ENCODE assay signal across 8 mouse cellular contexts in genomic region chr2:165883006-165883405, GRCm38 (mm10). TPM values are rescaled to one million over a fixed set of nuclear protein-coding genes. Genes with fewer than 3 reads are reported as not detected.
DNase-seq lines count a peak whose midpoint lies in the region; ATAC-seq and TF ChIP-seq lines count a peak whose summit lies in the region.

No protein-coding gene starts in this region.

- H3K4me3 ChIP-seq in C2C12 (ENCODE audit: insufficient read depth, poor library complexity, severe bottlenecking) (peak overlapping the region; percentile 39), ES-E14 (ENCODE audit: insufficient read depth in 1 of 2, low read depth in 1 of 2, low read length in 2 of 2, poor library complexity in 1 of 2, severe bottlenecking in 1 of 2) (peak overlapping the region; percentile 30 to 34; a peak in 2 of 4 replicates)
- H3K4me3 ChIP-seq in forebrain, postnatal 0 days (ENCODE audit: low read depth, low read length): peak overlapping the region; percentile 25
- H3K4me3 ChIP-seq in kidney, adult 2 months (ENCODE audit: insufficient read depth, low read depth, low read length): peak overlapping the region; percentile 16; the same call in 1 of the 2 replicates

- peaks cover 23 to 41% of the 10 kb centered on the region in 2 experiments for H3K4me1 ChIP-seq in ES-E14 (ENCODE audit: control insufficient read depth in 2 of 2, insufficient read depth in 2 of 2, low read length in 2 of 2, poor library complexity in 1 of 2)
- H3K4me1 ChIP-seq in forebrain, postnatal 0 days (ENCODE audit: insufficient read depth): peaks cover 86% of the 10 kb centered on the region
- H3K4me1 ChIP-seq in kidney, adult 2 months (ENCODE audit: control insufficient read depth, insufficient read depth, low read length): peaks cover 77% of the 10 kb centered on the region

- no peak for ATAC-seq in forebrain, postnatal 0 days

- in situ Hi-C loops in ES-E14 (cut with MboI; ENCODE audit: low sequenced_read_pairs in 2 of 2, unreplicated experiment in 2 of 2): no loop called here

- no peak for TF ChIP-seq POLR2A in kidney, adult 2 months (IDR thresholded peaks at IDR 0.05; ENCODE audit: low read depth, low read length)

- peak overlapping the region; percentile 30 for H3ac ChIP-seq in C2C12 (ENCODE audit: control insufficient read depth, insufficient read length, low read depth)

- TF ChIP-seq CTCF in C2C12 (IDR thresholded peaks at IDR 0.05; ENCODE audit: control insufficient read depth, insufficient read depth, insufficient read length): no peak
- TF ChIP-seq CTCF in forebrain, postnatal 0 days (IDR thresholded peaks at IDR 0.05; ENCODE audit: low read depth): 0 out of 2 replicates have a peak, but pooled peaks have one; percentile 19
- 0 out of 2 replicates have a peak, but pooled peaks have one; percentile 20 for TF ChIP-seq CTCF in kidney, adult 2 months (conservative IDR thresholded peaks at IDR 0.05; ENCODE audit: insufficient read depth, insufficient read length, low read depth, low read length)

- peak overlapping the region; percentile 57 for H3K4me2 ChIP-seq in forebrain, postnatal 0 days (ENCODE audit: low read depth)

- peaks cover 47% of the 10 kb centered on the region for H3K79me3 ChIP-seq in C2C12 (ENCODE audit: low read depth)

- peaks cover 33% of the 10 kb centered on the region for H3K36me3 ChIP-seq in C2C12 (ENCODE audit: control insufficient read depth, insufficient read depth)
- peaks cover 6% of the 10 kb centered on the region; the same call in 1 of the 2 replicates for H3K36me3 ChIP-seq in ES-E14 (ENCODE audit: control insufficient read depth, insufficient read depth, low read length, poor library complexity, severe bottlenecking)
- no peaks in the 10 kb centered on the region for H3K36me3 ChIP-seq in forebrain, postnatal 0 days (ENCODE audit: insufficient read depth)
- H3K36me3 ChIP-seq in kidney, adult 2 months (ENCODE audit: control insufficient read depth, insufficient read depth, low read length): no peaks in the 10 kb centered on the region

- H3K27me3 ChIP-seq in C2C12 (ENCODE audit: control insufficient read depth, insufficient read depth, insufficient read length): no peaks in the 10 kb centered on the region
- H3K27me3 ChIP-seq in forebrain, postnatal 0 days (ENCODE audit: insufficient read depth, low read length): no peaks in the 10 kb centered on the region
- no peaks in the 10 kb centered on the region for H3K27me3 ChIP-seq in kidney, adult 2 months (replicated peaks; ENCODE audit: control insufficient read depth, insufficient read depth, low read length)

- intact Hi-C loops in left cerebral cortex, postnatal 25 days (cut with DNase I): loop anchor here (1.0 kb wide), 1 partner anchor 27 kb away; no protein-coding TSS in a partner anchor

- DNase-seq in ES-E14 (ENCODE audit: low read depth, low spot score): no peak
- DNase-seq in forebrain, postnatal 0 days: no peak
- DNase-seq in kidney, adult 2 months: peak; percentile 75
- DNase-seq in lung, postnatal 10 days: peak; percentile 67
- peak; percentile 47 for DNase-seq in thymus, postnatal 14 days
- DNase-seq in left cerebral cortex, postnatal 25 days (ENCODE audit: low spot score in 2 of 2): no peak
- DNase-seq in cerebellum, postnatal 14 days: no peak

- no peaks in the 10 kb centered on the region for H3K9me3 ChIP-seq in ES-E14 (ENCODE audit: control insufficient read depth, insufficient read depth, low read depth, low read length)
- no peaks in the 10 kb centered on the region for H3K9me3 ChIP-seq in forebrain, postnatal 0 days (ENCODE audit: low read length)

- peak overlapping the region; percentile 88 for H3K27ac ChIP-seq in ES-E14 (ENCODE audit: insufficient read depth, low read depth, low read length, poor library complexity, severe bottlenecking)
- peak overlapping the region; percentile 100 for H3K27ac ChIP-seq in forebrain, postnatal 0 days (ENCODE audit: low read depth, low read length)
- H3K27ac ChIP-seq in kidney, adult 2 months (ENCODE audit: insufficient read depth, low read depth, low read length): peak overlapping the region; percentile 93

- H3K9ac ChIP-seq in ES-E14 (ENCODE audit: insufficient read depth, low read depth, low read length, poor library complexity, severe bottlenecking): peak overlapping the region; percentile 36; the same call in 1 of the 2 replicates
- H3K9ac ChIP-seq in forebrain, postnatal 0 days: peak overlapping the region; percentile 59

- H3K79me2 ChIP-seq in C2C12 (ENCODE audit: control insufficient read depth, insufficient read depth): peaks cover 66% of the 10 kb centered on the region

- 11% methylated on average over 6 of the region's 6 CpGs for WGBS in forebrain, postnatal 0 days
- 9% methylated on average over 6 of the region's 6 CpGs for WGBS in kidney, adult 2 months

TF ChIP-seq in C2C12, 6 proteins besides CTCF, POLR2A, EP300 and RAD21:
- TF ChIP-seq USF1 (IDR thresholded peaks at IDR 0.05; ENCODE audit: low read depth): no peak
- TF ChIP-seq CEBPB (IDR thresholded peaks at IDR 0.05; ENCODE audit: low read depth): no peak
- TF ChIP-seq MYOD1 (IDR thresholded peaks at IDR 0.05; ENCODE audit: control insufficient read depth, insufficient read length, low read depth): no peak
- TF ChIP-seq FOSL1 (IDR thresholded peaks at IDR 0.05; ENCODE audit: insufficient read depth, low read length, poor library complexity, severe bottlenecking): no peak

TF ChIP-seq in ES-E14, 5 proteins besides CTCF, POLR2A, EP300 and RAD21:
- TF ChIP-seq ZNF384 (IDR thresholded peaks at IDR 0.05; ENCODE audit: low read depth, low read length): no peak
- no peak for TF ChIP-seq CHD2 (IDR thresholded peaks at IDR 0.05; ENCODE audit: low read depth, low read length)
- TF ChIP-seq MAFK (IDR thresholded peaks at IDR 0.05; ENCODE audit: insufficient read depth, low read depth, low read length): no peak
- TF ChIP-seq ZC3H11A (IDR thresholded peaks at IDR 0.05; ENCODE audit: borderline replicate concordance, low read depth, low read length): no peak
- no peak for TF ChIP-seq HCFC1 (IDR thresholded peaks at IDR 0.05; ENCODE audit: borderline replicate concordance, insufficient read depth, low read length)

RNA-seq across cellular contexts. Expression of gene Zmynd8, which starts 15.8 kb away (rescaled TPM):
- polyA plus RNA-seq in C2C12 (2012; fragmentation: generic; extraction: Trizol): 20.7 TPM
- 49.7 and 60.5 TPM in 2 replicates for total RNA-seq in ES-E14 (2012; rRNA removed)
- total RNA-seq in forebrain, postnatal 0 days (2014; rRNA removed): 51.4 and 63.5 TPM in 2 replicates
- polyA plus RNA-seq in forebrain, postnatal 0 days (2015; fragmentation: Nextera tagmentation; extraction: Ambion mirVana): 37.7 and 45.7 TPM in 2 replicates
- polyA plus RNA-seq in kidney, adult 2 months (2012; rRNA removed): 27.7 and 29.0 TPM in 2 replicates
- 100 to 1,000 TPM; 160 to 162 TPM for total RNA-seq in left cerebral cortex, postnatal 25 days (2021)

Comparison
In these comparisons a context has a peak if more than half of its experiments do, and no peak if none do; other contexts are left out.
1. DNase-seq: peak in kidney, adult 2 months (single experiment), lung, postnatal 10 days (single experiment) and thymus, postnatal 14 days (single experiment); none in ES-E14 (single experiment), forebrain, postnatal 0 days (single experiment), left cerebral cortex, postnatal 25 days (0 of 2) and cerebellum, postnatal 14 days (0 of 2).
2. Peak in every context shown above with its lines, with median percentiles within 50 percentile points of each other: H3K4me3 ChIP-seq and H3K27ac ChIP-seq.